Mouse (Mus musculus): ENCODE results near the gene Lrrc20. TPM values are rescaled to one million over a fixed set of nuclear protein-coding genes. Genes with fewer than 3 reads are reported as not detected.

The Lrrc20 gene
- polyA plus RNA-seq, 1 experiment from 2014 or later: 15.9 TPM

GRCm38 (mm10) chr10:61626551-61626950, 150.9 kb downstream of the Lrrc20 start:
- Histone ChIP-seq H3K4me3 (replicated peaks) (no peak overlapping the region), H3K4me2 (replicated peaks) (no peak overlapping the region), H3K4me1 (replicated peaks) (peaks cover 17% of the 10 kb centered on the region), H3K9ac (replicated peaks) (no peak overlapping the region), H3K36me3 (no peaks in the 10 kb centered on the region), H3K9me3 (no peaks in the 10 kb centered on the region), H3K27ac (no peak overlapping the region), H3K27me3 (peaks cover 49% of the 10 kb centered on the region)
- ATAC-seq: no peak
- 82% methylated on average over 3 of the region's 3 CpGs for WGBS

GRCm38 (mm10) chr10:61627195-61627937, 151.8 kb downstream of the Lrrc20 start:
- Histone ChIP-seq H3K27me3 (peaks cover 49% of the 10 kb centered on the region), H3K9me3 (no peaks in the 10 kb centered on the region), H3K4me3 (replicated peaks) (no peak overlapping the region), H3K4me2 (replicated peaks) (no peak overlapping the region), H3K4me1 (replicated peaks) (peaks cover 15% of the 10 kb centered on the region), H3K27ac (no peak overlapping the region), H3K9ac (replicated peaks) (no peak overlapping the region), H3K36me3 (no peaks in the 10 kb centered on the region)
- no peak for ATAC-seq
- 80% methylated on average over 15 of the region's 15 CpGs for WGBS

GRCm38 (mm10) chr10:61627938-61628250, 152.3 kb downstream of the Lrrc20 start:
- Histone ChIP-seq H3K4me1 (replicated peaks) (peaks cover 15% of the 10 kb centered on the region), H3K36me3 (no peaks in the 10 kb centered on the region), H3K27me3 (peaks cover 48% of the 10 kb centered on the region), H3K27ac (no peak overlapping the region), H3K4me3 (replicated peaks) (no peak overlapping the region), H3K9ac (replicated peaks) (no peak overlapping the region), H3K9me3 (no peaks in the 10 kb centered on the region), H3K4me2 (replicated peaks) (no peak overlapping the region)
- WGBS: 82% methylated on average over 4 of the region's 4 CpGs
- ATAC-seq: no peak

Other genes with a start within 250 kb of the Lrrc20 start
- 0.24 and 0.28 TPM in 2 replicates for gene Adamts14, start 202.4 kb upstream of the Lrrc20 start, polyA plus RNA-seq (2015; fragmentation: Nextera tagmentation; extraction: Ambion mirVana)
- gene Prf1, start 178.0 kb upstream of the Lrrc20 start, polyA plus RNA-seq (2015; fragmentation: Nextera tagmentation; extraction: Ambion mirVana): not detected in 2 replicates
- 17.5 and 21.1 TPM in 2 replicates for gene Pald1, start 92.3 kb upstream of the Lrrc20 start, polyA plus RNA-seq (2015; fragmentation: Nextera tagmentation; extraction: Ambion mirVana)
- gene Nodal, start 57.8 kb upstream of the Lrrc20 start, polyA plus RNA-seq (2015; fragmentation: Nextera tagmentation; extraction: Ambion mirVana): not detected in 2 replicates
- 75.5 and 83.2 TPM in 2 replicates for gene Eif4ebp2, start 23.1 kb upstream of the Lrrc20 start, polyA plus RNA-seq (2015; fragmentation: Nextera tagmentation; extraction: Ambion mirVana)
- 0.81 and 0.87 TPM in 2 replicates for gene Npffr1, start 119.7 kb downstream of the Lrrc20 start, polyA plus RNA-seq (2015; fragmentation: Nextera tagmentation; extraction: Ambion mirVana)
- 230 and 231 TPM in 2 replicates for gene Ppa1, start 172.8 kb downstream of the Lrrc20 start, polyA plus RNA-seq (2015; fragmentation: Nextera tagmentation; extraction: Ambion mirVana)
- gene Sar1a, start 204.5 kb downstream of the Lrrc20 start, polyA plus RNA-seq (2015; fragmentation: Nextera tagmentation; extraction: Ambion mirVana): 200 and 207 TPM in 2 replicates
- gene Tysnd1, start 219.7 kb downstream of the Lrrc20 start, polyA plus RNA-seq (2015; fragmentation: Nextera tagmentation; extraction: Ambion mirVana): 16.3 and 24.9 TPM in 2 replicates
- 4.9 and 6.5 TPM in 2 replicates for gene Aifm2, start 239.5 kb downstream of the Lrrc20 start, polyA plus RNA-seq (2015; fragmentation: Nextera tagmentation; extraction: Ambion mirVana)